Mouse (Mus musculus): ENCODE measurements around the gene Dcaf17.

Gene Dcaf17

GRCm38 (mm10) chr2:71121406-71121805 is 66.3 kb downstream of the Dcaf17 start:
- no peak for DNase-seq (ENCODE audit: low spot score)

GRCm38 (mm10) chr2:71122268-71123029 is 67.3 kb downstream of the Dcaf17 start:
- DNase-seq (ENCODE audit: low spot score) = no peak

- no peak for DNase-seq (ENCODE audit: low spot score)
Observed at GRCm38 (mm10) chr2:71123591-71123990, 68.5 kb downstream of the Dcaf17 start.

- DNase-seq (ENCODE audit: low spot score) = no peak
Observed at GRCm38 (mm10) chr2:71127779-71128534, 72.8 kb downstream of the Dcaf17 start.

- no peak for DNase-seq (ENCODE audit: low spot score)
Observed at GRCm38 (mm10) chr2:71130366-71130765, 75.2 kb downstream of the Dcaf17 start.

- no peak for DNase-seq (ENCODE audit: low spot score)
Observed at GRCm38 (mm10) chr2:71131866-71132496, 76.9 kb downstream of the Dcaf17 start.

GRCm38 (mm10) chr2:71134041-71134505 is 78.9 kb downstream of the Dcaf17 start:
- no peak for DNase-seq (ENCODE audit: low spot score)

- DNase-seq (ENCODE audit: low spot score) = no peak
Observed at GRCm38 (mm10) chr2:71134836-71135235, 79.7 kb downstream of the Dcaf17 start.

- DNase-seq (ENCODE audit: low spot score) = no peak
Observed at GRCm38 (mm10) chr2:71140622-71141021, 85.5 kb downstream of the Dcaf17 start.

- no peak for DNase-seq (ENCODE audit: low spot score)
Observed at GRCm38 (mm10) chr2:71142410-71142809, 87.3 kb downstream of the Dcaf17 start.

- DNase-seq (ENCODE audit: low spot score) = no peak
Observed at GRCm38 (mm10) chr2:71145853-71146252, 90.7 kb downstream of the Dcaf17 start.

GRCm38 (mm10) chr2:71146266-71146665 is 91.1 kb downstream of the Dcaf17 start:
- DNase-seq (ENCODE audit: low spot score) = no peak

GRCm38 (mm10) chr2:71147816-71148215 is 92.7 kb downstream of the Dcaf17 start:
- no peak for DNase-seq (ENCODE audit: low spot score)
